Mouse (Mus musculus) midbrain, embryonic 13.5 days (tissue): ENCODE measurements at regions not wholly inside any gene's neighbourhood (a gene's known extent, or its start where the extent isn't known, plus 50 kb on each side); places are given as distances from the start of the nearest gene placed in this dataset.
A peak's percentile ranks its signal among the peaks of the same experiment; 100 is the strongest.

Experiments used
- ATAC-seq: fragments of 200-750 bp; cut with Nextera tagmentation; 2 replicates; pipeline ENCODE4 v1.8.0; 2017; ENCODE audit warnings: mild to moderate bottlenecking, moderate TSS enrichment, moderate library complexity
- H3K27ac ChIP-seq: fragments of 300-500 bp; sonication (generic); 2 replicates; pipeline ENCODE4 v1.5.1; 2015; ENCODE audit warnings: inconsistent platforms, mild to moderate bottlenecking, moderate library complexity
- H3K27me3 ChIP-seq: fragments of 300-500 bp; sonication (generic); 2 replicates; pipeline ENCODE4 v1.6.1; 2015; ENCODE audit warnings: mild to moderate bottlenecking, inconsistent platforms
- H3K36me3 ChIP-seq: fragments of 300-500 bp; sonication (generic); 2 replicates; pipeline ENCODE4 v1.6.1; 2015; ENCODE audit warnings: mild to moderate bottlenecking, inconsistent platforms
- H3K4me1 ChIP-seq: fragments of 300-500 bp; sonication (generic); replicated peaks from 2 replicates; pipeline ENCODE4 v1.6.1; 2015; ENCODE audit warnings: inconsistent platforms
- H3K4me2 ChIP-seq: fragments of 300-500 bp; sonication (generic); replicated peaks from 2 replicates; pipeline ENCODE4 v1.6.1; 2015; ENCODE audit warnings: moderate library complexity, mild to moderate bottlenecking, inconsistent platforms
- H3K4me3 ChIP-seq: fragments of 300-500 bp; sonication (generic); replicated peaks from 2 replicates; pipeline ENCODE4 v1.5.1; 2015; ENCODE audit warnings: mild to moderate bottlenecking, inconsistent platforms
- H3K9ac ChIP-seq: fragments of 300-500 bp; sonication (generic); replicated peaks from 2 replicates; pipeline ENCODE4 v1.6.1; 2015; ENCODE audit warnings: mild to moderate bottlenecking, inconsistent platforms
- H3K9me3 ChIP-seq: fragments of 300-500 bp; sonication (generic); 2 replicates; pipeline ENCODE4 v1.6.1; 2016; ENCODE audit warnings: mild to moderate bottlenecking, inconsistent platforms
- WGBS: fragments of 180-500 bp; shearing (Covaris S2); methylation state at CpG from one replicate; pipeline ENCODE4 v1.1.7; 2015; 5-methylcytosine and 5-hydroxymethylcytosine counted together

DNA sequence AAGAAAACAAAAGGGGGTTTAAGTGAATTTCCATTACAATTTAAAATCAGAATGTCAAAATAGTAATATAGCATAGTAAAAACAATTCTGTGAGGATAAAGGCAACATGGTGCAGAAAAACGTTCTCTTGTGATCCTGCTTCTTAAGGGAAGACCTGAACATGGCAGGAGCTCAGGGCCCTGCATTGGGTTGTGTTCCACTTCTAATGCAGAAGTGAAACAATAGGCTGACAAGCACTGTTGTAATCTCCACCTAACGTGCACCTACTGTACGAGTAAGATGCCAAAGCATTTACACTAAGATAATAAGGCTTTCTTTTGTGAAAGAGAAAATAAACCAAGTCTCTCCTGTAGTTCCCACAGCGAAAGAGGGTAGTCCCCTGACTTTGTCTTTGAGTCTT, 136.3 kb upstream of the Zc3h15 start:
- 73% methylated on average over 4 of the region's 4 CpGs for WGBS
- H3K4me2 ChIP-seq = no peak overlapping the region
- no peaks in the 10 kb centered on the region for H3K36me3 ChIP-seq
- H3K27ac ChIP-seq = no peak overlapping the region
- no peak overlapping the region for H3K9ac ChIP-seq
- H3K4me3 ChIP-seq = no peak overlapping the region
- no peaks in the 10 kb centered on the region for H3K4me1 ChIP-seq
- no peak for ATAC-seq
- no peaks in the 10 kb centered on the region for H3K27me3 ChIP-seq
- no peaks in the 10 kb centered on the region for H3K9me3 ChIP-seq

DNA sequence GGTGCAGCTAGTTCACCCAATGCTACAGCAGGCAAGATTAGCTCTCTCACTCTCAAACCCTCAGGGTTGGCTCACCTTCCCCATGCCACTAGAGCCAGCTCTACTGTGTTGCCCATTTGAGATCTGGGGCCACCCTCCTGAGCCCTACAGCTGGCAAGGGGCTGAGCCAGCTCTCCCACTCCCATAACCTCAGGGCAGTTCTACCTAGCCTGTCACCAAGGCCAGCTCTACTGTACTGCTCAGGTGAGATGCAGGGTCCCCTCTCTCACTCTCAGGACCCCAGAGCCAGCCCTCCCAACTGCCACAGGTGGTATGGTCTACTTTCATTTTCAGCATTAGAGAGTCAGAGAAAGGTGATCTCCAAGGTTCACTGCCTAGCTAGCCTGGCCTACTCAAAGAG, 94.8 kb upstream of the Zc3h15 start:
- Histone ChIP-seq H3K27ac (no peak overlapping the region), H3K36me3 (no peaks in the 10 kb centered on the region), H3K9ac (no peak overlapping the region), H3K4me1 (no peaks in the 10 kb centered on the region), H3K4me3 (no peak overlapping the region), H3K27me3 (no peaks in the 10 kb centered on the region), H3K9me3 (no peaks in the 10 kb centered on the region), H3K4me2 (no peak overlapping the region)
- 0 out of 2 replicates have a peak, but pooled peaks have one; percentile 27 for ATAC-seq

DNA sequence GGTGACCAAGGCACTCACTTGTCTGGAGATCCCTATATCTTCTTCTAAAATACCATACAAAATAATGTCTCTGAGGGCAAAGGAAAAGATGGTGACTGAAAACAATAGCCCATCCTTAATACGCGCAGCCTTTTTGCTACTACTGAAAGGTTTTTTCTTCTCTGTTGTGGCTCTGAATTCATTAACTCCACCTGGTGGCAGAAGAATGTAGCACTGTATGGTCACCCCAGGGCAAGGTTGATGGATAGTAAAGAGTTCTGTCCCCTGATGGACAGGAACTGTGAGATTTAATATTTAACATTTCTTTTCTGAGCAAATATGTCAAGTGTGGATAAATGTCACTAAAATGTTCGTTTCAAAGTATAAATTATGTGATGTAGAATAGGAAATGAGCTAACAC, 91.9 kb upstream of the Zc3h15 start:
- Histone ChIP-seq H3K9ac (no peak overlapping the region), H3K27ac (no peak overlapping the region), H3K4me1 (no peaks in the 10 kb centered on the region), H3K4me3 (no peak overlapping the region), H3K27me3 (no peaks in the 10 kb centered on the region), H3K36me3 (no peaks in the 10 kb centered on the region), H3K4me2 (no peak overlapping the region), H3K9me3 (no peaks in the 10 kb centered on the region)
- 65% methylated on average over 3 of the region's 3 CpGs for WGBS
- no peak for ATAC-seq
